Mouse (Mus musculus): ENCODE measurements around the gene Ip6k2. TPM values are rescaled to one million over a fixed set of nuclear protein-coding genes. Genes with fewer than 3 reads are reported as not detected.

Ip6k2 gene
- total RNA-seq, 2 experiments from 2014 or later, result 21.3 to 23.6 TPM

DNA sequence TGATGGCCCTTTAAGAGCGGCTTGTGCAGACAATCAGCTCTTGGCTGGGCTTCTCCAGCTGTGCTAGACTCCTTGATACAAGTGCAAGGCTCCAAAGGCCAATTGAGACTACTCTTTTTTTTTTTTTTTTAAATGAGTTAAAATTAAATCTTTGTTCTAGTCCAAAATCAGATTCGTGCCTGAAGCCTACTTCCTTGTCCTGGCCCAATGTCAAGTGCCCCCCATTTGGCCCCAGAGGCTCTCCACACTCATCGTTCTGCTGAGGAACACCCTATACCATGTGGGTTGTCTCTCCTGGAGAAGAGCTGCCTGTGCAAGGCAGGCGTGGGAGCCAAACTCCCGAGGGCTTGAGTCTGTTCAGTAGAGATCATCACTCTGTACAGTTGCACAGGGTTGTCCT lies 2.6 kb upstream of the Ip6k2 start:
- intact Hi-C loops (cut with DNase I), result no loop called here

GRCm38 (mm10) chr9:108781891-108782290 lies 1.7 kb upstream of the Ip6k2 start:
- DNase-seq, result no peak

More for the DNA sequence above, 2.6 kb upstream of the Ip6k2 start:
- DNase-seq, result no peak

DNA sequence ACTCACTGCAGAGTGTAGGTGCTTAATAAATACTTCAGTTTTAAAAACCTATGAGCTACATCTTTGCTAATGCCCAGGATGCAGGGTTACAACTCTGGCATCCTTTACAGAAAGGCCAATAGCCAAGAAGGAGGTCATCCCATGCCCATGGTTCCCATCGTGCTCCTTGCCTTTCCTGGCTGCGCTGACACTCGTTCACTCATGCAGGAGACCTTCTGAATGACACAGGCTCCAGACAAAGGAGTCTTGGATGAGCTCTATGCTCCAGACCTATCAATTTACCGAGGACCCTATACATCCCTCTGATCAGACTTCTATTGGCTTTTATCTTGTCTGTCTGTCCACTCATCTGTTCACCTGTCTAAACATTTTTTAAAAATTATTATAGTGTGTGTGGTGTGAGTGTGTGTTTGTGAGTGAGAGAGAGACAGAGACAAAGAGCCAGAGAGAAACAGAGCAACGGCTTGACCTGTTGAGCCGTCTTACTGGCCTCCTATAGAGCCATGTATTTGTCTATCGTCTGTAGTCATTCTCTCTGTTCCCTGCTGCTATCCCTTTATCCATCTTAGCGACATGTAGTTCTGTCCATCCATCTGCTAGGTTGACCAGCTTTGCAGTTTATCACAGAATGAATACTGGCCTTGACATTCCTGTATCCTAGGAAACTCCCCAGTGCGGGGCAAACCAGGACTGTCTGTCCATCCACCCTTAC lies 604 bp upstream of the Ip6k2 start:
- intact Hi-C loops (cut with DNase I), result no loop called here
- DNase-seq, result no peak

More at GRCm38 (mm10) chr9:108781891-108782290, 1.7 kb upstream of the Ip6k2 start:
- intact Hi-C loops (cut with DNase I), result no loop called here

DNA sequence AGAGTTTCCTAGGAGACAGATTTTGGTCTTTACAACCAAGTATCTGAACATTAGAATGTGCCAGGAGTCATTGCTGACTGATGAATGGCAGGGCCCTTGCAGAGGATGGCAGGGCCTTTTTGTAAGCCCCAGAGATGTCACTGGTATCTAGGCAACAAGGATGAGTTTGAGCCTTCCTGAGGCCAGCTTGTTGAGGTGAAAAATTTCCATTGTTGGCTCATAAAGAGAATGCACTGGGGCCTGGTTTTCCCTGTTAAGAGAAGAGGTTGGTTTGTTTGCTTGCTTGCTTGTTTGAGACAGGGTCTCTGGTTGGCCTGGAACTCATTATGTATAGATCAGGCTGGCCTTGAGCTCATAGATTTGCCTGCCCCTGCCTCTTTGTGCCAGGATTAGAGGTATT lies 1.8 kb downstream of the Ip6k2 start:
- DNase-seq, result no peak
- intact Hi-C loops (cut with DNase I), result no loop called here

GRCm38 (mm10) chr9:108786494-108786893 lies 2.9 kb downstream of the Ip6k2 start:
- intact Hi-C loops (cut with DNase I), result no loop called here
- no peak for DNase-seq

- no peak for DNase-seq
- intact Hi-C loops (cut with DNase I), result no loop called here
Measured at GRCm38 (mm10) chr9:108787080-108787479, 3.5 kb downstream of the Ip6k2 start.

DNA sequence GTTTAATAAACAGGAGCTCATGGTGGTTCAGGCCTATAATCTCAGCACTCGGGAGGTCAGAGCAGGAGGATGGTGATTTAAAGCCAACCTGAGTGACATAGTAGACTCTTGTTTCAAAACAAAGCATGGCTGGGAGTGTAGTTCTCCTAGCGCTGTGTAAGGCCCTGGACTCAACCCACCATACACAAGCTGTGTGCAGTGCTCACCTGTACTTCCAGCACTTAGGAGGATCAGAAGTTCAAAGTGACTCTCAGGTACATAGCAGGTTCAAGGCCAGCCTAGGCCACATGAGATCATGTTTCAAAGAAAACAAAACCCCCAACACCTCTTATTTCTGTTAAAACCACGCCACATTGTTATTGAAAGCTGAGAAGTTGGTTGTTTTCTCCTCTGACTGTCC lies 5.1 kb downstream of the Ip6k2 start:
- DNase-seq, result no peak
- intact Hi-C loops (cut with DNase I), result no loop called here

DNA sequence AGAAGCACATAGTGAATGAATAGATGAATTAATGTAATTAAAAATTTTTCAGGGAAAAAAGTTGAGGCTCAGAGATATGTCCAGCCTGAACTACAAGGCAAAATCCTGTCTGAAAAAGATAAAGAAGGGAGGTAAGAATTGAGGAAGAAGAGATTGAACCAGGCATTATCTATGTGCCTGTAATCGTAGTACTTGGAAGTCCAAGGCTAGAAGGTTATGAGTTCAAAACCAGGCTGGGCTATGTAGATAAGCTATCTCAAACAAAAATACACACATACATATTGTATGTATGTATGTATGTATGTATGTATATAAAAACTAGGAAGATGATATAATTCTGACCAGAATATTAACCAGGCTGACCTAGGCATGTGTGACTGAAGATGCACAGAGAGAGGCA lies 8.7 kb downstream of the Ip6k2 start:
- no peak for DNase-seq
- intact Hi-C loops (cut with DNase I), result no loop called here

GRCm38 (mm10) chr9:108792730-108793129 lies 9.1 kb downstream of the Ip6k2 start:
- DNase-seq, result no peak
- intact Hi-C loops (cut with DNase I), result no loop called here

DNA sequence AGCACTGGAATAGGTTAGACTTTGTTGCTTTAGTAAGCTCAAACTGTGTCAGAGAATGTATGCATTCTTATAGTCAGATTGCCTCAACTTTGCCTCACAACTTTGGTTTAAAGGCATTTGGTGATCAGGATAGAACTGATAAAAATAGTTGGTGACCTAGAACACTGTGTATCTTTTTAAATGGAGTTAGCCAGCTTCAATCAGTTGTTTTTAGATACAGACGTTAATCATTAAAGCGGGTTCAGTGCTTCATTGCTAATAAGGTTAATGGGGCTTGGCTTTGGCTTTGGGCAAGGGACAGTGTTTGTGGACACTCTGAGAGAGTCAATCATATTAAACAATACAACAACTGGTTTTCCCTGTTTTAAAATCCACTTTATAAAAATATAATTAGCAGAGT lies 11.7 kb downstream of the Ip6k2 start:
- intact Hi-C loops (cut with DNase I), result no loop called here
- no peak for DNase-seq

GRCm38 (mm10) chr9:108795762-108796161 lies 12.2 kb downstream of the Ip6k2 start:
- DNase-seq, result peak; percentile 42 to 54
- intact Hi-C loops (cut with DNase I), result no loop called here

GRCm38 (mm10) chr9:108796351-108796981 lies 12.9 kb downstream of the Ip6k2 start:
- intact Hi-C loops (cut with DNase I), result no loop called here
- DNase-seq, result no peak

GRCm38 (mm10) chr9:108797477-108797876 lies 13.9 kb downstream of the Ip6k2 start:
- intact Hi-C loops (cut with DNase I), result no loop called here
- no peak for DNase-seq

DNA sequence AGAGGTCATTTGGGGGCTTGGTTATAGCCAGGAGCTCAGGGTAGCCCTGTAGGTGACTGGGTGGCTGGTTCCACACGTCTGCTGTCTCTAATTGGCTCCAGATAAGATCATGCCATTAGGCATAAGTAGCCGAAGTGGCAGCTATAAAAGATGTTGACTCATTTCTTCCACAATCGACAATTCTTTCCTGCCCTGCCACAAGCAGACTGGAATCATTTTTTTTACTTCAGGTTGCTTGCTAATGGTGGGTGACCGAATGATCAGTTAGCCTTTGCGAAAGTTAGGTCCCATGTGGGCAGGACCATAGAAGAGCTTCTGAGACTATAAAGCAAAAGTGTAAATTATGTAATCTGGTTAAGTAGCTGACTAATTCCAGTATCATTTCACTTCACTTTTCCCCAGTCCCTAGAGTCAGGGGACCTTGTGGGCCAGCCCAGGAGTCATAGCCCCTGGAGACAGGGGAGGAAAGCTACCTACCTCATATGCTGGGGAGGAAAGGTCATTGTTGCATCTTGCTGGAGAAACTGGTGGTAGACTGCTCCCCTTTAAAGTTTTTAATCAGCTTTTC lies 15.0 kb downstream of the Ip6k2 start:
- intact Hi-C loops (cut with DNase I), result no loop called here
- no peak for DNase-seq

DNA sequence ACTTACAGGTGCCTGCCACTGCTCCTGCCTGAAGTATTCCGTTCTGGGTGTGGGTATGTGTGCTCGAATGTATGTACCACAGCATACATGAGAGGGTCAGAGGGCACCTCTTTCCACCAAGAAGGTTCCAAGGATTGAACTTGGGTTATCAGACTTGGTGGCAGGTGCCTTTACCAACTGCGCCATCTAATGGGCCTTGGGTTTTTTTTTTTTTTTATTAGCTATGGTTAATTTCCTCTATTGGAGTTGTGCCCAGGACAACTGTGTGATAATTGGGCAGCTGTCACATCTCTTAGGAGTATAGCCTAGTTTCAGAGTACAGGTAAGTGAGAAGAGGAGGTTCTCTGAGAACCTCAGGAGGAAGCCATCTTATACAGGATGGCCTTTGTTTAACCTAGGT lies 16.0 kb downstream of the Ip6k2 start:
- intact Hi-C loops (cut with DNase I), result no loop called here
- no peak for DNase-seq

DNA sequence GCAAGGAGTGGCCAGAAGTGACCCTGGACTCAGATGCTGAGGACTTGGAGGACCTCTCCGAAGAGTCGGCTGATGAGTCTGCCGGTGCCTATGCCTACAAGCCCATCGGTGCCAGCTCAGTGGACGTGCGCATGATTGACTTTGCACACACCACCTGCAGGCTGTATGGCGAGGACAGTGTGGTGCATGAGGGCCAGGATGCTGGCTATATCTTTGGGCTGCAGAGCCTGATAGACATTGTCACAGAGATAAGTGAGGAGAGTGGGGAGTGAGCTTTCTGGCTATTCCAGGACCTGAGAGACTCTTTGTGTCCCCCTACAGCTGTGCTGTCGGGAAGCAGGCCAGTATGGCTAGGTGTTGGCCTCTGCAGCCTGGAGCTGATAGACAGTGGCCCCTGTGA lies 22.2 kb downstream of the Ip6k2 start:
- intact Hi-C loops (cut with DNase I), result loop anchor here (5.0 kb wide), 1 partner anchor 48 kb away; no protein-coding TSS in a partner anchor
- DNase-seq, result no peak

- intact Hi-C loops (cut with DNase I), result loop anchor here (5.0 kb wide), 1 partner anchor 49 kb away; no protein-coding TSS in a partner anchor
- DNase-seq, result no peak
Measured at GRCm38 (mm10) chr9:108806379-108806778, 22.8 kb downstream of the Ip6k2 start.

GRCm38 (mm10) chr9:108806831-108807230 lies 23.2 kb downstream of the Ip6k2 start:
- intact Hi-C loops (cut with DNase I), result loop anchor here (1.0 to 5.0 kb wide), 2 partner anchors 23 to 50 kb away; no protein-coding TSS in a partner anchor
- peak; percentile 31 to 44 for DNase-seq

DNA sequence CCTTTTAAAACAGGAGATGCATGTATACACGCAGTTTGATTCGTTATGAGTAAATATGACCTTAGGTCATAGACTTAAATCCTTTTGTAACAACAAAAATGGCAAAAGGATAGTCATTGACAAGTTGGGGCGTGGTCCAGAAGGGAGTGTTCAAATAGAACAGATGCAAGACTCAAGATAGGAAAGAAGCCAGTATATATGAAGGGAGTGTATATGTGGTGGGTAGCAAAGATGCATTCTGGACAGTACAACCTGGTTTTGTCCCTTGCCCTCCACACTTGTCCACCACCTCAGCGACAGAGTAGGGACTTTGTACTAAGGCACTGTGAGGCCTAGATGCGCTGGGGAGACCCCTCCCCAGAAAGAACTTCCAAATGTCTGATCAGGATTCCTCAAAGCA lies 24.1 kb downstream of the Ip6k2 start:
- intact Hi-C loops (cut with DNase I), result loop anchor here (1.0 to 5.0 kb wide), 2 partner anchors 23 to 50 kb away; no protein-coding TSS in a partner anchor
- no peak for DNase-seq

GRCm38 (mm10) chr9:108808163-108808665 lies 24.6 kb downstream of the Ip6k2 start, which contains the start of gene Nckipsd:
Nckipsd (plus strand) TSS chr9:108808368.
- peak; percentile 96 to 98 for DNase-seq
- intact Hi-C loops (cut with DNase I), result loop anchor here (5.0 kb wide), 1 partner anchor 51 kb away; no protein-coding TSS in a partner anchor

GRCm38 (mm10) chr9:108809188-108809587 lies 25.6 kb downstream of the Ip6k2 start:
- intact Hi-C loops (cut with DNase I), result loop anchor here (5.0 kb wide), 1 partner anchor 52 kb away; no protein-coding TSS in a partner anchor
- DNase-seq, result peak; percentile 32 to 44

Data from heart, postnatal 36 days (tissue).